Mouse (Mus musculus) right cerebral cortex, adult 18-20 months (tissue): Measurements from ENCODE around the gene Olfr341.

Experiments
- DNase-seq: peaks from one replicate; pipeline ENCODE4 v3.0.0; 2022; ENCODE audit warnings: mixed read lengths

Olfr341 gene

GRCm38 (mm10) chr2:36482368-36482767 is at the start of gene Olfr341:
Gene Olfr341, minus strand, starts transcription at chr2:36482468.
- DNase-seq, result no peak

GRCm38 (mm10) chr2:36524698-36525097 is 42.4 kb upstream of the Olfr341 start, which contains the start of gene Olfr342:
Gene Olfr342, plus strand, starts transcription at chr2:36524998.
- no peak for DNase-seq

GRCm38 (mm10) chr2:36473634-36474033 is 8.6 kb downstream of the Olfr341 start:
- no peak for DNase-seq

- no peak for DNase-seq
These were observed 30.0 kb downstream of the Olfr341 start, which contains the start of gene Olfr340 for GRCm38 (mm10) chr2:36452287-36452686. Gene Olfr340, plus strand, starts transcription at chr2:36452587.
